Mouse (Mus musculus) intestine, postnatal 0 days (tissue): Measurements from ENCODE around the gene Nrd1. TPM values are rescaled to one million over a fixed set of nuclear protein-coding genes. Genes with fewer than 3 reads are reported as not detected.

Experiments used
- ATAC-seq: fragments of 200-750 bp; cut with Nextera tagmentation; 2 replicates; pipeline ENCODE4 v1.8.0; 2017; ENCODE audit warnings: mild to moderate bottlenecking, moderate TSS enrichment, moderate library complexity
- H3K27ac ChIP-seq: fragments of 300-500 bp; sonication (generic); 2 replicates; pipeline ENCODE4 v1.5.1; 2014; ENCODE audit warnings: mild to moderate bottlenecking, low read depth, low read length, moderate library complexity
- H3K27me3 ChIP-seq: fragments of 300-500 bp; sonication (generic); replicated peaks from 2 replicates; pipeline ENCODE4 v1.6.1; 2014; ENCODE audit warnings: low read length, mixed read lengths; ENCODE audit not compliant: control insufficient read depth, insufficient read depth
- H3K36me3 ChIP-seq: fragments of 300-500 bp; sonication (generic); 2 replicates; pipeline ENCODE4 v1.6.1; 2014; ENCODE audit warnings: mild to moderate bottlenecking, moderate library complexity; ENCODE audit not compliant: control insufficient read depth, insufficient read depth
- H3K4me1 ChIP-seq: fragments of 300-500 bp; sonication (generic); replicated peaks from 2 replicates; pipeline ENCODE4 v1.6.1; 2014; ENCODE audit warnings: antibody characterized with exemption, low read length, mixed read lengths; ENCODE audit not compliant: control insufficient read depth, insufficient read depth
- H3K4me2 ChIP-seq: fragments of 300-500 bp; sonication (generic); replicated peaks from 2 replicates; pipeline ENCODE4 v1.6.1; 2014; ENCODE audit warnings: low read depth, mild to moderate bottlenecking, moderate library complexity
- H3K4me3 ChIP-seq: fragments of 300-500 bp; sonication (generic); 2 replicates; pipeline ENCODE4 v1.5.1; 2014; ENCODE audit warnings: low read depth, low read length
- H3K9ac ChIP-seq: fragments of 300-500 bp; sonication (generic); 2 replicates; pipeline ENCODE4 v1.6.1; 2014; ENCODE audit warnings: mild to moderate bottlenecking, low read depth, low read length
- H3K9me3 ChIP-seq: fragments of 300-500 bp; sonication (generic); 2 replicates; pipeline ENCODE4 v1.6.1; 2016; ENCODE audit warnings: mixed run types; ENCODE audit not compliant: control insufficient read depth
- CTCF ChIP-seq: sonication (generic); IDR thresholded peaks from 2 replicates; pipeline ENCODE4 v1.5.1; 2016; ENCODE audit warnings: low read depth, mild to moderate bottlenecking, control low read depth, antibody characterized with exemption, moderate library complexity
- WGBS: fragments of 180-500 bp; shearing (Covaris S2); extraction: QIAGEN DNeasy Blood & Tissue Kit; methylation state at CpG from one replicate; pipeline ENCODE4 v1.1.7; 2014; 5-methylcytosine and 5-hydroxymethylcytosine counted together
- polyA plus RNA-seq: library from polyadenylated mRNA; unstranded; fragments of >200 nt; fragmentation: Nextera tagmentation; extraction: Ambion mirVana; gene quantifications from 2 replicates; pipeline ENCODE4 v1.2.1, GENCODE M21; 2015

The Nrd1 gene
- polyA plus RNA-seq, 1 experiment from 2014 or later = 21.9 TPM

GRCm38 (mm10) chr4:109102574-109102973, 102.1 kb downstream of the Nrd1 start:
- no peak for TF ChIP-seq CTCF
- Histone ChIP-seq H3K4me1 (no peaks in the 10 kb centered on the region), H3K9me3 (no peaks in the 10 kb centered on the region), H3K27me3 (no peaks in the 10 kb centered on the region), H3K36me3 (peaks cover 8% of the 10 kb centered on the region), H3K4me3 (no peak overlapping the region), H3K27ac (no peak overlapping the region), H3K9ac (no peak overlapping the region), H3K4me2 (no peak overlapping the region)
- ATAC-seq = no peak
- 87% methylated on average over 5 of the region's 5 CpGs for WGBS

GRCm38 (mm10) chr4:109103145-109103883, 102.9 kb downstream of the Nrd1 start:
- H3K27me3 ChIP-seq = no peaks in the 10 kb centered on the region
- WGBS = 61% methylated on average over 9 of the region's 9 CpGs
- ATAC-seq = no peak

GRCm38 (mm10) chr4:109105254-109105653, 104.8 kb downstream of the Nrd1 start:
- Histone ChIP-seq H3K4me2 (no peak overlapping the region), H3K9me3 (no peaks in the 10 kb centered on the region), H3K4me1 (no peaks in the 10 kb centered on the region), H3K27me3 (no peaks in the 10 kb centered on the region), H3K9ac (no peak overlapping the region), H3K27ac (no peak overlapping the region), H3K36me3 (peaks cover 5% of the 10 kb centered on the region), H3K4me3 (no peak overlapping the region)
- TF ChIP-seq CTCF = no peak
- ATAC-seq = no peak

More at GRCm38 (mm10) chr4:109103145-109103883, 102.9 kb downstream of the Nrd1 start:
- peaks cover 8% of the 10 kb centered on the region for H3K36me3 ChIP-seq
- H3K9me3 ChIP-seq = no peaks in the 10 kb centered on the region
- H3K4me3 ChIP-seq = no peak overlapping the region
- H3K4me2 ChIP-seq = no peak overlapping the region
- H3K27ac ChIP-seq = no peak overlapping the region
- no peak for TF ChIP-seq CTCF
- no peaks in the 10 kb centered on the region for H3K4me1 ChIP-seq
- no peak overlapping the region for H3K9ac ChIP-seq

GRCm38 (mm10) chr4:109106034-109106433, 105.6 kb downstream of the Nrd1 start:
- Histone ChIP-seq H3K9ac (no peak overlapping the region), H3K4me1 (no peaks in the 10 kb centered on the region), H3K4me3 (no peak overlapping the region), H3K27ac (no peak overlapping the region), H3K27me3 (no peaks in the 10 kb centered on the region), H3K4me2 (no peak overlapping the region), H3K9me3 (no peaks in the 10 kb centered on the region), H3K36me3 (peaks cover 5% of the 10 kb centered on the region)
- 76% methylated on average over 3 of the region's 3 CpGs for WGBS
- no peak for ATAC-seq
- TF ChIP-seq CTCF = no peak

GRCm38 (mm10) chr4:109106594-109106993, 106.1 kb downstream of the Nrd1 start:
- Histone ChIP-seq H3K4me2 (no peak overlapping the region), H3K9ac (no peak overlapping the region), H3K27me3 (no peaks in the 10 kb centered on the region), H3K4me3 (no peak overlapping the region), H3K36me3 (peaks cover under 1% of the 10 kb centered on the region; the same call in 1 of the 2 replicates), H3K9me3 (no peaks in the 10 kb centered on the region), H3K4me1 (no peaks in the 10 kb centered on the region), H3K27ac (no peak overlapping the region)
- no peak for ATAC-seq
- TF ChIP-seq CTCF = no peak

- Histone ChIP-seq H3K4me1 (peaks cover 3% of the 10 kb centered on the region), H3K36me3 (no peaks in the 10 kb centered on the region), H3K9me3 (no peaks in the 10 kb centered on the region), H3K9ac (no peak overlapping the region), H3K4me2 (no peak overlapping the region), H3K27ac (no peak overlapping the region), H3K27me3 (no peaks in the 10 kb centered on the region), H3K4me3 (no peak overlapping the region)
- 83% methylated on average over 6 of the region's 6 CpGs for WGBS
- TF ChIP-seq CTCF = no peak
- ATAC-seq = no peak
These were observed 108.6 kb downstream of the Nrd1 start for GRCm38 (mm10) chr4:109109012-109109411.
